Mouse (Mus musculus) monocyte, adult 2 months (primary cell): ENCODE results near the gene Ywhah.

Experiments
- DNase-seq, 2 experiments: peaks; one replicate each; pipeline ENCODE4 v3.0.0; 2022; ENCODE audit warnings: low spot score in 2 of 2, low read depth in 1 of 2

Gene Ywhah

DNA sequence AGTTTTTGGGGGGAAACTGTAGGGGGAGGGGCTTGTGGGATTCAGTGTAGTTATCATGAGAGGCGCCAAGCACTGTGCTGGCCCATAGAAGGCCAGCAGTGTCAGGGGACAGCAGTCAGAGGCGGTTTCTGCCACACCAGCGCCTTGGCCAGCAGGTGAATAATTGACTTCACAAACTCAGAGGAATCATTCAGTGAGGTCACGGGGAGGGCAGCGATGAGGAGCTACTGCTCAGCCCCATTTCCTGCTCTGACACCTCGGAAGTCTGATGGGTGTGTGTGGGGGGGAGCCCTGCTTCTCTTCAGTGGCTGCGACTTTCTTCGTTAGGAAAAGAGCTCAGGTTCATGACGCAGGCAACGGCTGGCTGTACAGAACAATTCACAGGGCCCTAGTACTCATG, 24.8 kb downstream of the Ywhah start:
- no peak for DNase-seq

DNA sequence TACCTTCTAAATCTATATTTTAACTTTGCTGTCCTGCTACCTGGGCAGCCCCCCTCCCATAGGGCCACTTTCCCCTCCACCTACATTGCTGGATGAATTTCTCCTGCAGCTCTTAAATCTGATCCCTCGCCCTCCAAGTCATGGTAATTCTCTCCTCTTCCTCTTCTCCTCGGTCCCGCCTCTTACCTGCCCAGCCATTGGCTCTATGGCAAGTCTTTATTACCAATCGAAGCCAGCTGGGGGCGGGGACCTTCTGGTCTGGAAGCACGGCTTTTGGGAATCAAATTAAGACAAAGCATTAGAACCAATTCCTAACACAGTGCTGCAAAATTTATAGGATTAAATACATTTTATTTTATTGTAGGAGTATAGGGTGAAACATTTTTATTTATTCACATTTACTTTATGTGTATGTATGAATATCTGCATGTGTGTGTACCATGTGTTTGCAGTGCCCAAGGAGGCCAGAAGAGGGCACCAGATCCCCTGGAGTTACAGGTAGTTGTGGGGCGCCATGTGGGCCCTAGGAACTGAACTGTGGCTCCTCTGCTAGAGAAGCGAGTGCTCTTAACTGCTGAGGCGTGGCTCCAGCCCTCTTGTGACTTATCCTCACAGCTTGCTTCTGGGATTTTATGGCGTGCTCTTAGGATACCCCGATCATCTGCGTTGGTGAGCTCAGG, 26.2 kb downstream of the Ywhah start:
- DNase-seq: no peak

DNA sequence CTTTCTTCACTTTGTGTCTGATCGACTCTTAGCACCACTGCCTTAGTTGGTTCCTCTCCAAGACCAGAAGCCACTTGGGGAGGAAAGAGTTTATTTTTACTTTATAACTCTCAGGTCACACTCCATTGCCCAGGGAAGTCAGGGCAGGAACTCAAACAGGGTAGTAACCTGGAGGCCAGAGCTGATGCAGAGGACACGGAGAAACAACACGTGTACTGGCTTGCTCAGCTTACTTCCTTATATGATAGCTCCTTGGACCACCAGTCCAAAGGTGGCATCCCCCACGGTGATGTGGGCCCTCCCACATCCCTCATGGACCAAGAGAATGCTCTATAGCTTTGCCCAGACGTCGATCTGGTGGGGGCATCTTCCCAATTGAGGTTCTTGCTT, 26.7 kb downstream of the Ywhah start:
- no peak for DNase-seq

DNA sequence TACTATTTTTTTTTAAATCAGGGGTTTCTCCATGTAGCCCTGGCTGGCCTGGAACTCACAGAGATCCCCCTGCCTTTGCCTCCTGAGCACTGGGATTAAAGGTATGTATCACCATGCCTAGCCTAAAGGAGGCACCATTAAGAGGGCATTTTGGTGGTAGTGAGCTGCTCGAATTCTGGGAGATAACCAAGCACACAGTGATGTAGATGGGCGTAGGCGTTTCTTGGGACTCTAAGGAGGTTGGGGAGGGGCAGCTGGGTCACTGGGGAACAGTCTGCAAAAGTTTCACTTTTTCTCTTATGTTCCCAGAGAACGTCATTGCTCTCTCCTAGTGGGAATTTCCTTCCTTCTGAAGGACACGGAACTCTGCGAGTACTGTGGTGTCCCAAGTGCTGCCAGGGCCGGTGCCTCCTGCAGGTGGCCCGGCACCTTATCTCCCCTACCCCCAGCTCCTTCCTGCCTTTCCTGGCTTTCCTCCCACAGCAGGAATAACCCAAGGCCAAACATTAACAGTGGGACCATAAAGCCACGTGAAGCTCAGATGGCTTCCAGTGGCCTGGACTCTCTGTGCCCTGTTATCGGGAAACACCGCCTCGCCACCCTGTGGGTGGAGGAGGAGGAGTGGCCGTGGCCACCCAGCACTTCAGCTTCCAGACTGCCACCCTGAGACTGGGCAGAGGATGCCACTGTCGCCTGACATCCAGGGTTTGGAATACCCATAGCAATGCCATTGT, 34.4 kb downstream of the Ywhah start:
- no peak for DNase-seq

DNA sequence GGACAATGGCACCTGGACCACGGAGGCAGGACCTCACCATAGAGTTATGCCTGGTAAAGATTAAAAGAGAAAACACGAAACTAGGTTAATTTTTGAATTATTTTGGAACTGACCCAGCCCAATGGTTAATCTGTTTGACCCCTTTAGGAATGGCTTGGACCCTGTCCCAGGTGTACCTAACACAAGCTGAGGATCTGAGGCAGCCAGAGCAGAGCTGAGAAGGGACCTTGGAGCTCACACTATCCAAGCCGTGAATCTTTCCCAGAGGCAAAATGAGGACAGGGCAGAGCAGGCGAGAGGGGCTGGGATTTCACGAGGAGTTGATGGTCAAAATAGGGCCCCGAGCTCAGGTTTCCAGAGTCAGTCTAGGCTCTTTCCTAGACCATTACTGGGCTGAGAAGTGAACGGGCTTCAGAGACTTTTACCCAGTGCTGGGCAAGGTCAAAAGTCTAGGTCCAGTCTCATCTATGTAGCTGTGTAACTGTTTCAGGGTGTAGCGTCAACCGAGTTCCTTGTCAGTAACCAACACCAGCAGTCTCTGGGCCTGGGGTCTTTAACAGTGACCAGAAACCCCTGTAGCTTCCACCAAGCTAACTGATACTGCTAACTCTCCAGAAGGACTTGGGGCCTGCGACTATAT, 37.6 kb downstream of the Ywhah start:
- DNase-seq: no peak

DNA sequence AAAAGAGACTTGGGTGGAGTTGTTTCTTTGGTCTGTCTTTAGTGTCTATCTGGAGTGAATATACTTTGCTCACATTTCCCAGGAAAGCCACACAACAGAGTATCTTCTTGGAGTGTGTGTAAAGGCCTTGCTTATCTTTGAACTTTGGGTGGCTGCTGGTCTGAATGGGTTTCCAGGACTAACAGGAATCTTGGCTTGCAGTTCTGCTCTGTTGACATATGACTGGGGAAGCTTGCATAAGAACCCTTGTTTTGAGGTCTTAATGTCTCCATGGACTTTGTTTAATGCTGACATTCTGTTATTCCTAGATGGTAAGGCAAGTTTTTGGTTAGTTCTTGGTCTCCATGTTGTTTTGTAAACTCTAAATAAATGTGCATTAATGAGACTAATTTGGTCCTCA, 51.5 kb downstream of the Ywhah start:
- no peak for DNase-seq

DNA sequence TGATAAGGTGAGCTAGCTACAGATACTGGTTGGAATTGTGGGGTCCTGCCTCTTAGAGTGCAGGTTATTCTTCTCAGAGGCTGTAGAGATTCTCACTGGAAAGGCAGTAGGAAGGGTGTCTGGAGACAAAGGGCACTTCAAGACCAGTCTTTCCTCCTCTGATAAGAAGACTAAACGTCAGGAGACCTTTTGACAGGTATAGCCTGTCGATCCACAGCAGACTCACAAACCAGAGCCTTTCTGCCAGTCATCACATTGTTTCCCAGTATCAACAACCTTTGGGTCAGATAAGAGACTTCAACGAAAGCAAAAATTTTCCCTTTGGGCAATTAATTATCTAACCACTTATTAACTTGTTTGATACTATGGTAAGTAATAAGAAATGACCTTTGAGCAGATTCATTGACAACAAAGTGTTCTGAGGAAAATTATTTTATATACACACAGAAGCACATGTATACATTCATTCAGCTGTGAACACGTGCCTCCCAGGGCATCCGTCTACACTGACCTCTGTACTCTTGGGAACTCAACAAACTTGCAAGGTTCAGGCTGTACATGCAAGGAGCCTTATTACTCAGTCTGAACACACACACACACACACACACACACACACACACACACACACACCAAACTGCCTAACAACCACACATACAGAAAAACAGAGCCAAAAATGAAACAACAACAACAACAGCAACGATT, 58.0 kb downstream of the Ywhah start:
- no peak for DNase-seq
